Mouse (Mus musculus): ENCODE measurements around the gene Hhipl1.

DNA sequence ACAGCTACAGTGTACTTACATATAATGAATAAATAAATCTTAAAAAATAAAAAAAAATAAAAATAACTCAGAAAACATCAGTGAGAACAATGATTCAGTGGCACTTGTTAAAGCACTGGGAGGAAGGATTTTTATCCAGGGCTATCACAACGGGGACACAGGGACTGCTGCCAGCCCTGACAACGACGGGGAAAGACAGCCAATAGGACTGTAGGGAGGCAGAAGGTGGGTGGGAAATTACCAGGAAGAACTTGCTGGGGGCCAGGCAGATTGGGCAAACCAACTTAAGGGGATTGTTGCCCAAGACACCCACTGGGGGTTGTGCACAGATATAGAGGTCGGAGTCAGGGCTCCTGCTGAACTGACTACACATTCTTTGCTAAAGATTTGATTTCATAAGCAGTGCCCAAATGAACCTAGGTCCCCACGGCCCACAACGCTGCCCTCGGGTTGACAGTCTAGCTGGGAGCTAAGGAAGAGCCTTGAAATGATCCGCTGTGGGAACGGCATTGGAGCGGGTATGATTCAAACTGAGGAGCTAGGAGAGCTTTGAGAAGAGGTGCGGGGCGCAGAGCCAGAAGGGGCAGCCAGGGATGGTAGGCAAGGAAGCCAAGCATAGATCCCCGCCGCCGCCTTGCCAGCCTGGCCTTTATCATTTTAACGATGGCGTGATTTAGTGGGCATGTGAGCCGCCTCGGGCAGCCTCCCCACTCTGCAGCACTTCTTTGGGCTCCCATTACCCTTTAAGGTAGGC, 17.8 kb upstream of the Hhipl1 start:
- TF ChIP-seq CTCF (IDR thresholded peaks at IDR 0.05; ENCODE audit: low read depth), result no peak
- no peak for TF ChIP-seq EP300 (optimal IDR thresholded peaks at IDR 0.05)
